Mouse (Mus musculus): Measurements from ENCODE around the gene Eif2ak2. TPM values are rescaled to one million over a fixed set of nuclear protein-coding genes. Genes with fewer than 3 reads are reported as not detected.
A peak's percentile ranks its signal among the peaks of the same experiment; 100 is the strongest.

Gene Eif2ak2
- polyA plus RNA-seq, 1 experiment from 2014 or later = 15.4 TPM

- peak; percentile 99 for DNase-seq (ENCODE audit: low spot score)
Measured at GRCm38 (mm10) chr17:78834856-78835835, 47.2 kb downstream of the Eif2ak2 start, which contains the start of the genes Heatr5b and Gpatch11. Gene Heatr5b (minus strand): TSS chr17:78835364. Gene Gpatch11 (plus strand): TSS chr17:78835567.

- DNase-seq (ENCODE audit: low spot score) = no peak
Measured at GRCm38 (mm10) chr17:78824346-78824745, 58.0 kb downstream of the Eif2ak2 start.

- no peak for DNase-seq (ENCODE audit: low spot score)
Measured at GRCm38 (mm10) chr17:78809582-78809981, 72.8 kb downstream of the Eif2ak2 start.

- DNase-seq (ENCODE audit: low spot score) = peak; percentile 28
Measured at GRCm38 (mm10) chr17:78809019-78809418, 73.4 kb downstream of the Eif2ak2 start.

Other genes starting within 250 kb of the Eif2ak2 start
- gene Strn, start 145.4 kb downstream of the Eif2ak2 start, polyA plus RNA-seq (2015; fragmentation: Nextera tagmentation; extraction: Ambion mirVana) = 4.1 and 5.4 TPM in 2 replicates
- 11.4 and 12.3 TPM in 2 replicates for gene Heatr5b, start 47.2 kb downstream of the Eif2ak2 start, polyA plus RNA-seq (2015; fragmentation: Nextera tagmentation; extraction: Ambion mirVana)
- 60.0 and 70.2 TPM in 2 replicates for gene Gpatch11, start 47.0 kb downstream of the Eif2ak2 start, polyA plus RNA-seq (2015; fragmentation: Nextera tagmentation; extraction: Ambion mirVana)
- gene Sult6b1, start 24.4 kb upstream of the Eif2ak2 start, polyA plus RNA-seq (2015; fragmentation: Nextera tagmentation; extraction: Ambion mirVana) = 0.08 and 0.17 TPM in 2 replicates
- gene Cebpzos, start 33.9 kb upstream of the Eif2ak2 start, polyA plus RNA-seq (2015; fragmentation: Nextera tagmentation; extraction: Ambion mirVana) = 76.0 and 79.3 TPM in 2 replicates
- 86.9 and 103 TPM in 2 replicates for gene Cebpz, start 54.5 kb upstream of the Eif2ak2 start, polyA plus RNA-seq (2015; fragmentation: Nextera tagmentation; extraction: Ambion mirVana)
- gene Ndufaf7, start 54.6 kb upstream of the Eif2ak2 start, polyA plus RNA-seq (2015; fragmentation: Nextera tagmentation; extraction: Ambion mirVana) = 45.1 and 55.0 TPM in 2 replicates
- gene Prkd3, start 138.2 kb upstream of the Eif2ak2 start, polyA plus RNA-seq (2015; fragmentation: Nextera tagmentation; extraction: Ambion mirVana) = 25.0 and 26.6 TPM in 2 replicates
- gene Qpct, start 169.3 kb upstream of the Eif2ak2 start, polyA plus RNA-seq (2015; fragmentation: Nextera tagmentation; extraction: Ambion mirVana) = 5.3 and 6.1 TPM in 2 replicates